Mouse (Mus musculus) frontal cortex, postnatal 14 days (tissue): ENCODE measurements around the gene Olfr787.

Experiments used
- DNase-seq, 2 experiments: peaks; one replicate each; pipeline ENCODE4 v3.0.0; 2022; ENCODE audit warnings: low spot score in 2 of 2

Gene Olfr787

GRCm38 (mm10) chr10:129461562-129461961 is at the start of gene Olfr787:
Gene Olfr787 (plus strand): TSS chr10:129461862.
- DNase-seq, result no peak

- no peak for DNase-seq
These were observed 34.7 kb upstream of the Olfr787 start, which contains the start of gene Olfr786 for GRCm38 (mm10) chr10:129427006-129427405. Gene Olfr786 (plus strand): TSS chr10:129427306.

- DNase-seq, result no peak
These were observed 9.0 kb downstream of the Olfr787 start, which contains the start of gene Olfr788 for GRCm38 (mm10) chr10:129470698-129471097. Gene Olfr788 (plus strand): TSS chr10:129470998.

GRCm38 (mm10) chr10:129473256-129473655 is 11.6 kb downstream of the Olfr787 start:
- no peak for DNase-seq

- no peak for DNase-seq
These were observed 12.1 kb downstream of the Olfr787 start for GRCm38 (mm10) chr10:129473723-129474122.

GRCm38 (mm10) chr10:129484452-129484851 is 22.8 kb downstream of the Olfr787 start, which contains the start of gene Olfr789:
Gene Olfr789 (plus strand): TSS chr10:129484752.
- DNase-seq, result no peak

GRCm38 (mm10) chr10:129490101-129490500 is 28.4 kb downstream of the Olfr787 start:
- DNase-seq, result peak; percentile 3 to 6

- DNase-seq, result no peak
These were observed 36.5 kb downstream of the Olfr787 start, which contains the start of gene Olfr790 for GRCm38 (mm10) chr10:129498192-129498591. Gene Olfr790 (plus strand): TSS chr10:129498492.
